Mouse (Mus musculus): ENCODE measurements around the gene Myo1b. TPM values are rescaled to one million over a fixed set of nuclear protein-coding genes. Genes with fewer than 3 reads are reported as not detected.

Gene Myo1b
- polyA plus RNA-seq (2017; shearing (Covaris generic)), result under 1 TPM in 1 of 2 experiments, not detected in 1; 0.69 TPM

DNA sequence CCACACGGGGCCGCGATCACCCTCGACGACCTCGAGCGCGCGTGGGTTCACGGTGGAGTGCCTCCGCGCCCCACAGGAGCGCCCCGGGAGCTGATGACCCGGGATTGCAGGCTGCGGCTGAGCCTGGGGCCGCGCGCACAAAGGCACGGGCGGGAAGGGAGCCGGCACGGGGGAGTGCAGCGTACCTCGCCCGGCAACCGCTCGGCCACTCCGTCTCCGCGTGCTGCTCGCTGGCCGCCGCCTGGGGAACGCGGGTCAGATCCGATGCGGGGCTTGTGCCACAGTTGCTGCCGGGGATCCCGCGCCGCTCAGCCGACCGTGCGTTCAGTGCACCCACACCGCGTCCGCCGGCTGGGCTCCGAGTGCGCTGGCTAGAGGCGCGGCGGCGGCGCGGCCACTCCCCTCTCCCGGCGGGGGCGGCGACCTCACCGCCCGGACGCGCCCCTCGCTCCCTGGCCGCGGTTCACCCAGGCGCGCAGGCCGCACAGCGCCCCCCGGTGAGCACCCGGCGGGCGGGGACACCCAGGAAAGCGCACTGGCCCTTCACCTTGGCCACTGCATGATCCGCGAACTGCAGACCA is at the start of gene Myo1b:
Gene Myo1b (minus strand): TSS at position 496 of the 581 bp plus-strand sequence.

Other genes with a start within 250 kb of the Myo1b start
- gene Stat4, start 71.1 kb upstream of the Myo1b start, polyA plus RNA-seq (2017; shearing (Covaris generic)), result 100 to 1,000 TPM; 125 to 136 TPM
- gene Stat1, start 203.4 kb upstream of the Myo1b start, polyA plus RNA-seq (2017; shearing (Covaris generic)), result 1,000 to 10,000 TPM in 1 of 2 experiments, 100 to 1,000 TPM in 1; 833 to 1,268 TPM